Mouse (Mus musculus): Measurements from ENCODE around the gene Col19a1. TPM values are rescaled to one million over a fixed set of nuclear protein-coding genes. Genes with fewer than 3 reads are reported as not detected.

The Col19a1 gene
- polyA plus RNA-seq, 1 experiment = not detected

DNA sequence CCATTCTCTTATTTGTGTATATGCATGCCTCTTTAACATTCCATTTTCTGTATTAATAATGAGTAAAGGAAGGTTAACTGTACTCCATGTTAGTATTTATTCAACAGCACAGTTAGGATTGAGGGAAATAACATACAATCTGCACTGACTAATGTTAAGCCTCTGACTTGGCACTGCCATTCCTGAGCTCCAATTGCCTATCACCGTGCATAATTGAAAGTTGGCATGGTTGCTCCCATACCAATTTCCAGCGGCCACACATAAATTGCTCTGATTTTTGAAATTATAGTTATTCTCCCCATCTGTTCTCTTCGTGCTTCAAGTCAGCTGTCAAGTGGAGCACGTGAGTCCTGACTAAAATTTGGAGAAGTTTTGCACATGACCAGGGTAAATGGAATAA is 91.9 kb downstream of the Col19a1 start:
- no peaks in the 10 kb centered on the region for H3K36me3 ChIP-seq (ENCODE audit: control insufficient read depth, insufficient read depth, low read length, poor library complexity, severe bottlenecking)
- H3K4me3 ChIP-seq (ENCODE audit: low read depth, low read length) = no peak overlapping the region
- no peak overlapping the region for H3K27ac ChIP-seq (ENCODE audit: insufficient read depth, low read length)
- no peaks in the 10 kb centered on the region for H3K27me3 ChIP-seq (ENCODE audit: control insufficient read depth, insufficient read depth, low read length, poor library complexity, severe bottlenecking)
- no peaks in the 10 kb centered on the region for H3K4me1 ChIP-seq (ENCODE audit: control insufficient read depth, insufficient read depth, low read length)
- no peaks in the 10 kb centered on the region for H3K9me3 ChIP-seq (replicated peaks; ENCODE audit: control insufficient read depth, insufficient read depth, low read length, poor library complexity, severe bottlenecking)
- no peak overlapping the region for H3K9ac ChIP-seq (ENCODE audit: low read depth, poor library complexity, severe bottlenecking)
- no peak for TF ChIP-seq POLR2A (IDR thresholded peaks at IDR 0.05; ENCODE audit: insufficient read depth, low read length)
- no peak for TF ChIP-seq CTCF (IDR thresholded peaks at IDR 0.05; ENCODE audit: low read depth, low read length)
- TF ChIP-seq EP300 (IDR thresholded peaks at IDR 0.05; ENCODE audit: insufficient read depth, low read depth, low read length) = no peak

DNA sequence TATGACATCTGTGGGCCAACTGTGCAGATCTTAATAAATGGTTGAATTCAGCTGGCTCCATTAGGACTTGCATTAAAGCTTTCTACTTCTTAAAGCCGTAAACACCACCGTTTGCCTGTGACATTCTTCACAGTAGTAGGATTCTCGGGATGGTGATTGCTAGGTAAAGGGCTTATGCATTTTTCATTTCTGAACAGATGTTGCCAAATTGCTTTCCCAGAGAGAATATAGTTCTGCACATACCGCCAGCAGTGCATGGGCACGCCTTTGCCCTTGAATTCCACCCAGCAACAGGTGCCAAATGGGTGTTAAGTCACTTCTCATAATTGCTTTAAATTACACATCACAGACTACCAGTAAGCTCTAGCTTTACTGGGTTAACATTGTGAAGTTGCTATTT is 103.1 kb downstream of the Col19a1 start:
- no peak overlapping the region for H3K4me3 ChIP-seq (ENCODE audit: low read depth, low read length)
- H3K9ac ChIP-seq (ENCODE audit: low read depth, poor library complexity, severe bottlenecking) = no peak overlapping the region
- TF ChIP-seq CTCF (IDR thresholded peaks at IDR 0.05; ENCODE audit: low read depth, low read length) = no peak
- no peak for TF ChIP-seq POLR2A (IDR thresholded peaks at IDR 0.05; ENCODE audit: insufficient read depth, low read length)
- TF ChIP-seq EP300 (IDR thresholded peaks at IDR 0.05; ENCODE audit: insufficient read depth, low read depth, low read length) = no peak
- no peaks in the 10 kb centered on the region for H3K36me3 ChIP-seq (ENCODE audit: control insufficient read depth, insufficient read depth, low read length, poor library complexity, severe bottlenecking)
- H3K9me3 ChIP-seq (replicated peaks; ENCODE audit: control insufficient read depth, insufficient read depth, low read length, poor library complexity, severe bottlenecking) = no peaks in the 10 kb centered on the region
- H3K27ac ChIP-seq (ENCODE audit: insufficient read depth, low read length) = no peak overlapping the region
- H3K27me3 ChIP-seq (ENCODE audit: control insufficient read depth, insufficient read depth, low read length, poor library complexity, severe bottlenecking) = no peaks in the 10 kb centered on the region
- H3K4me1 ChIP-seq (ENCODE audit: control insufficient read depth, insufficient read depth, low read length) = no peaks in the 10 kb centered on the region

GRCm38 (mm10) chr1:24471096-24471710 is 116.1 kb downstream of the Col19a1 start:
- no peaks in the 10 kb centered on the region for H3K36me3 ChIP-seq (ENCODE audit: control insufficient read depth, insufficient read depth, low read length, poor library complexity, severe bottlenecking)
- no peaks in the 10 kb centered on the region for H3K9me3 ChIP-seq (replicated peaks; ENCODE audit: control insufficient read depth, insufficient read depth, low read length, poor library complexity, severe bottlenecking)
- H3K27me3 ChIP-seq (ENCODE audit: control insufficient read depth, insufficient read depth, low read length, poor library complexity, severe bottlenecking) = no peaks in the 10 kb centered on the region
- TF ChIP-seq EP300 (IDR thresholded peaks at IDR 0.05; ENCODE audit: insufficient read depth, low read depth, low read length) = no peak
- no peak for TF ChIP-seq CTCF (IDR thresholded peaks at IDR 0.05; ENCODE audit: low read depth, low read length)
- no peak for TF ChIP-seq POLR2A (IDR thresholded peaks at IDR 0.05; ENCODE audit: insufficient read depth, low read length)
- H3K27ac ChIP-seq (ENCODE audit: insufficient read depth, low read length) = no peak overlapping the region
- no peak overlapping the region for H3K9ac ChIP-seq (ENCODE audit: low read depth, poor library complexity, severe bottlenecking)
- no peaks in the 10 kb centered on the region for H3K4me1 ChIP-seq (ENCODE audit: control insufficient read depth, insufficient read depth, low read length)
- H3K4me3 ChIP-seq (ENCODE audit: low read depth, low read length) = no peak overlapping the region

- Histone ChIP-seq H3K27ac (ENCODE audit: insufficient read depth, low read length) (no peak overlapping the region), H3K27me3 (ENCODE audit: control insufficient read depth, insufficient read depth, low read length, poor library complexity, severe bottlenecking) (no peaks in the 10 kb centered on the region), H3K4me1 (ENCODE audit: control insufficient read depth, insufficient read depth, low read length) (no peaks in the 10 kb centered on the region), H3K4me3 (ENCODE audit: low read depth, low read length) (no peak overlapping the region), H3K9me3 (replicated peaks; ENCODE audit: control insufficient read depth, insufficient read depth, low read length, poor library complexity, severe bottlenecking) (no peaks in the 10 kb centered on the region), H3K36me3 (ENCODE audit: control insufficient read depth, insufficient read depth, low read length, poor library complexity, severe bottlenecking) (no peaks in the 10 kb centered on the region), H3K9ac (ENCODE audit: low read depth, poor library complexity, severe bottlenecking) (no peak overlapping the region)
- TF ChIP-seq POLR2A (IDR thresholded peaks at IDR 0.05; ENCODE audit: insufficient read depth, low read length) = no peak
- TF ChIP-seq CTCF (IDR thresholded peaks at IDR 0.05; ENCODE audit: low read depth, low read length) = no peak
These were observed 116.6 kb downstream of the Col19a1 start for GRCm38 (mm10) chr1:24470633-24471032.

DNA sequence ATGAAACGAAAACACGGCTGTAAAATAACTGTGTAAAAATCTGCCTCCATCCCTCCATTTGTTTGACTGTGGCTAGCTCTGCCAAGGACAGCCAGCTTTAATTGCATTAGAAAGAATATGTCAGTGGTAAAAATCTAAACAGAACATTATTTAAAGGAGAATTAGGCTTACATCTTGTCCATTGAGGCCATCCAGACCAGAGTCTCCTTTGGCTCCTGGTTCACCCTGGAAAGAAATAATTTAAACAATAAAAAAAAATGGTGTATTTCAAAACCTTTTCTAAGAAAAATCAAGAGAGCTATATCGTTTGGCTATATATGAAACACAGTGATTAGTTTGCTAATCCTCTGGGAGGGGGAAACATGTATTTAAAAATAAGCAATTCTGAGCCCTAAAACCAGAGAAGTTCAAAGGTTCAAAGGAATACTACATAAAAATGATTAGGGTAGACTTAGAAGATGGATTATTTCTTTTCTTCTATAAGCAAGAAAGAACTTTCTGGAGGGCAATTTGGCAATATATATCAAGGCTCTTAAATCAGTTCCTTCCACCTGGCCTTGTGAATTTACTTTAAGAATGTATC is 125.9 kb downstream of the Col19a1 start:
- Histone ChIP-seq H3K36me3 (ENCODE audit: control insufficient read depth, insufficient read depth, low read length, poor library complexity, severe bottlenecking) (no peaks in the 10 kb centered on the region), H3K9me3 (replicated peaks; ENCODE audit: control insufficient read depth, insufficient read depth, low read length, poor library complexity, severe bottlenecking) (no peaks in the 10 kb centered on the region), H3K4me1 (ENCODE audit: control insufficient read depth, insufficient read depth, low read length) (no peaks in the 10 kb centered on the region), H3K9ac (ENCODE audit: low read depth, poor library complexity, severe bottlenecking) (no peak overlapping the region), H3K27ac (ENCODE audit: insufficient read depth, low read length) (no peak overlapping the region), H3K4me3 (ENCODE audit: low read depth, low read length) (no peak overlapping the region), H3K27me3 (ENCODE audit: control insufficient read depth, insufficient read depth, low read length, poor library complexity, severe bottlenecking) (no peaks in the 10 kb centered on the region)
- no peak for TF ChIP-seq POLR2A (IDR thresholded peaks at IDR 0.05; ENCODE audit: insufficient read depth, low read length)
- TF ChIP-seq CTCF (IDR thresholded peaks at IDR 0.05; ENCODE audit: low read depth, low read length) = no peak
- TF ChIP-seq EP300 (IDR thresholded peaks at IDR 0.05; ENCODE audit: insufficient read depth, low read depth, low read length) = no peak

DNA sequence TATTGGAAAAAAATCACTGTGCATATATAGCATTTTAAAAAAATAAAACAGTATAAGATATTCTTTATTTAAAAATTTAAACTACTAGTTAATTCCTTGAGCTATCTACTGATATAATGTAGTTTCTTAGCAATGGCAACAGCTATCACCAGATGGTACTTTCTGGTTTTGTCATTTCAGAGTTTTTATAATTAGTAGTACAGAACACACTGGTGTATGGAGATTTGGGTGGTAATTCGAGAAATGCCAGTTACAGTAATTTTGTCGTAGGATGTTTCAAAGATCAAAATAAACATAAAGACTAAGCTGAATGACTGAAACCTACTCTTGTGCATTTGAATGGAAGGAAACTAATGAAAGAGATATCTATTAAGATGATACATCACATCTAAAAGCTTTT is 129.3 kb downstream of the Col19a1 start:
- H3K27me3 ChIP-seq (ENCODE audit: control insufficient read depth, insufficient read depth, low read length, poor library complexity, severe bottlenecking) = no peaks in the 10 kb centered on the region
- H3K9ac ChIP-seq (ENCODE audit: low read depth, poor library complexity, severe bottlenecking) = no peak overlapping the region
- no peak overlapping the region for H3K27ac ChIP-seq (ENCODE audit: insufficient read depth, low read length)
- no peaks in the 10 kb centered on the region for H3K36me3 ChIP-seq (ENCODE audit: control insufficient read depth, insufficient read depth, low read length, poor library complexity, severe bottlenecking)
- no peaks in the 10 kb centered on the region for H3K9me3 ChIP-seq (replicated peaks; ENCODE audit: control insufficient read depth, insufficient read depth, low read length, poor library complexity, severe bottlenecking)
- no peak overlapping the region for H3K4me3 ChIP-seq (ENCODE audit: low read depth, low read length)
- H3K4me1 ChIP-seq (ENCODE audit: control insufficient read depth, insufficient read depth, low read length) = no peaks in the 10 kb centered on the region
- TF ChIP-seq CTCF (IDR thresholded peaks at IDR 0.05; ENCODE audit: low read depth, low read length) (no peak), POLR2A (IDR thresholded peaks at IDR 0.05; ENCODE audit: insufficient read depth, low read length) (no peak), EP300 (IDR thresholded peaks at IDR 0.05; ENCODE audit: insufficient read depth, low read depth, low read length) (no peak)
